Mouse (Mus musculus): ENCODE results near the gene Rad9a. TPM values are rescaled to one million over a fixed set of nuclear protein-coding genes. Genes with fewer than 3 reads are reported as not detected.
A peak's percentile ranks its signal among the peaks of the same experiment; 100 is the strongest.

Gene Rad9a
- total and polyA plus RNA-seq, 3 experiments = 4.1 to 13.5 (median 4.4) TPM

DNA sequence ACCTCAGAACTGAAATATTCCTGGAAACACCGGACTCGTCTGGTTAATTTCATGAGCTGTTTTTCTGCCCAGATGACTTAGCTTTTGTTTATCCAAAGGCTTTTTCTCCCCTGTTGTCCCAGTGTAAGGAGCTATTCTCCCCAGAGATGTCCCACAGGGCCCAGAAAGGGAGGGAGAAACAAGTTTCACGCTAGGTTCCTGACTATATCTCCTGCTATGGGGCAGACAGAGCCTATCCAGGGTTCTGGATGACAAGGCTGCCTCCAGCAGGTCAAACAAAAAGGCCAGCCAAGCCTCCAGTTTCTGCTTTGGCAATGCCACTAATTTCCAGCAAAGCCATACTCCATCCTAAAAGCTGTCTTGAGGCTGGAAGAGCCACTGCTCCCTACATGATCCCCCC is 16.4 kb upstream of the Rad9a start:
- H3K36me3 ChIP-seq (ENCODE audit: control insufficient read depth, insufficient read depth, low read length) = no peaks in the 10 kb centered on the region
- 56% methylated on average over 3 of the region's 3 CpGs for whole genome bisulfite sequencing
- intact Hi-C loops (cut with DNase I) = no loop called here
- no peak overlapping the region for H3K9ac ChIP-seq (ENCODE audit: low read depth, low read length)
- DNase-seq = no peak
- TF ChIP-seq EP300 (IDR thresholded peaks at IDR 0.05; ENCODE audit: insufficient read depth, low read depth, low read length) = no peak
- TF ChIP-seq CTCF (IDR thresholded peaks at IDR 0.05) = no peak
- no peak for TF ChIP-seq POLR2A (IDR thresholded peaks at IDR 0.05; ENCODE audit: insufficient read depth, low read depth, low read length)
- no peak overlapping the region for H3K4me3 ChIP-seq
- H3K27me3 ChIP-seq (ENCODE audit: control insufficient read depth, insufficient read depth, low read length) = no peaks in the 10 kb centered on the region
- no peak overlapping the region for H3K27ac ChIP-seq
- peaks cover 13% of the 10 kb centered on the region for H3K4me1 ChIP-seq (ENCODE audit: control insufficient read depth, insufficient read depth, low read length)
- no peaks in the 10 kb centered on the region for H3K79me2 ChIP-seq (replicated peaks; ENCODE audit: control insufficient read depth, insufficient read depth, low read length)

DNA sequence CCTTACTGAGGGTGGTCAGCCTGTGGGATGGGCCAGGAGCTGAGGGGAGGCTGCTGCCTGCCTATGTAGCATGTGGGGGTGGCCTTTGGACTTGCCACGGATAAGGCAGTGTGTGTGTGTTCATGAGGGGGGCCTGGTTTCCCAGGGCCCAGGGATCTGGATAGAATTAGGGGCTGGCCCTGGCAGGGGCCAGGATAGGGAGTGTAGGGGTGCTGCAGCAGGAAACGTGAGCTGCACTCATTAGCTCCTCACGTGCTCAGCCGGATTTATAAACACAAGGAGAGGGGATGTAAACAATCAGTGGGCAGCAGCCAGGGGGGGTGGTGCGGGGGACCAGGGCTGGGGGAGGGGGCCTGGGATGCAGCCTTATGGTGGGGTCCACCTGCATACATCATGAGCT is 15.7 kb upstream of the Rad9a start:
- intact Hi-C loops (cut with DNase I) = no loop called here
- Histone ChIP-seq H3K4me1 (ENCODE audit: control insufficient read depth, insufficient read depth, low read length) (peaks cover 13% of the 10 kb centered on the region), H3K79me2 (replicated peaks; ENCODE audit: control insufficient read depth, insufficient read depth, low read length) (no peaks in the 10 kb centered on the region), H3K27me3 (ENCODE audit: control insufficient read depth, insufficient read depth, low read length) (no peaks in the 10 kb centered on the region), H3K4me3 (no peak overlapping the region), H3K36me3 (ENCODE audit: control insufficient read depth, insufficient read depth, low read length) (no peaks in the 10 kb centered on the region), H3K27ac (no peak overlapping the region), H3K9ac (ENCODE audit: low read depth, low read length) (no peak overlapping the region)
- 59% methylated on average over 5 of the region's 5 CpGs for WGBS
- DNase-seq = no peak
- TF ChIP-seq EP300 (IDR thresholded peaks at IDR 0.05; ENCODE audit: insufficient read depth, low read depth, low read length) = no peak
- TF ChIP-seq CTCF (IDR thresholded peaks at IDR 0.05) = no peak
- TF ChIP-seq POLR2A (IDR thresholded peaks at IDR 0.05; ENCODE audit: insufficient read depth, low read depth, low read length) = no peak

DNA sequence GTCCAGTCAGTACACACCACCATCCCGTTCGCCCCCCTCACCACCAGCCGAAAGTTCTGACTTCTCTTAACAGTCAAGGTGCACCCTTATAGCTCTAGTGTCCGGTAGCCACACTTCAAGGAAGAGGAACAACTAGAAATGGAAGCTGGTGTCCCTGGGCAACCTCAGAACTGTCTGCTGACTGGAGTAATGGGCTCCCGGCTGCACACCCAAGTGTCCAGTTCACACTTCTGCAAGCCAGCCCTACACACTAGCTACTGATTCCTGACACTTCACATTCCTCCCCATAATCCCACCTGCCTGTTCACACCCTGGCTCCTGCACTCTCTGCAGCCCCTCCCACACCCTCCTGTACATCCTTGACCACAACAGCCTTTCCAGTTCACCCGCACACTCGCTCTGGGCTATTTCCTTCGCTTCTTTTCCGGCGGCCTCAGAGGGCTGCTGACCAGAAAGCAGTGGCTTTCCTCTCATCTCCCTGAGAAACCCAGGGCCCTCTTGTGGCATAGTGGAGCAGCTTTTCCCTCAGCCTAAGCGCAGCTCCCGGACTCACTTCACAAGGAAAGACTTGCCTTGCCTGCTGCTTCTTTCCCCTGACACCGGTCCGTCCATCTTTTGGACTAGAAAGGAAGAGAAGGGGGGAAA is 14.7 kb upstream of the Rad9a start:
- Histone ChIP-seq H3K27me3 (ENCODE audit: control insufficient read depth, insufficient read depth, low read length) (no peaks in the 10 kb centered on the region), H3K9ac (ENCODE audit: low read depth, low read length) (no peak overlapping the region)

DNA sequence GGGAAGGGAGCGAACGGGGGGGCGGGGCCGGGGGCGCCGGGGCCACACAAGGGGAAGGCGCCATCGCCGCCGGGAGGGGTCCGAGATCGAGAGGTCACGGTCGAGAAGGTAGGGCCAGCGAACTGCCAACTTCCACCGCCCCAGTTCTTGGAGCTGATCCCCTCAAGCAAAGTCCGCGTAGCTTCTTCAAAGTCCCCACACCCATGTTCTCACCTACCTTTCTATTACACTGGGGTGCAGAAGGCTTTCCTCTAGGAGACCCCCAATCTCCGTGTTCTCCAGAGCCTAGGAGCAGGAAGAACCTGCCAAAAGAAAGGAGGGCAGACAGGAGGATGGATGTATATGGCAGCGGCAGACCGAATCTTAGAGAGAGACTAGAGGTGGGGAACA is 14.0 kb upstream of the Rad9a start:
- Histone ChIP-seq H3K36me3 (ENCODE audit: control insufficient read depth, insufficient read depth, low read length) (no peaks in the 10 kb centered on the region), H3K4me1 (ENCODE audit: control insufficient read depth, insufficient read depth, low read length) (peaks cover 8% of the 10 kb centered on the region), H3K27ac (no peak overlapping the region; the same call in 1 of the 2 replicates), H3K4me3 (peak overlapping the region; percentile 72), H3K79me2 (replicated peaks; ENCODE audit: control insufficient read depth, insufficient read depth, low read length) (no peaks in the 10 kb centered on the region), H3K27me3 (ENCODE audit: control insufficient read depth, insufficient read depth, low read length) (no peaks in the 10 kb centered on the region), H3K9ac (ENCODE audit: low read depth, low read length) (peak overlapping the region; percentile 97)
- DNase-seq = no peak
- TF ChIP-seq CTCF (IDR thresholded peaks at IDR 0.05) (no peak), EP300 (IDR thresholded peaks at IDR 0.05; ENCODE audit: insufficient read depth, low read depth, low read length) (no peak), POLR2A (IDR thresholded peaks at IDR 0.05; ENCODE audit: insufficient read depth, low read depth, low read length) (no peak)
- 4% methylated on average over 20 of the region's 21 CpGs for WGBS
- intact Hi-C loops (cut with DNase I) = no loop called here

More for the DNA sequence above, 14.7 kb upstream of the Rad9a start:
- Histone ChIP-seq H3K79me2 (replicated peaks; ENCODE audit: control insufficient read depth, insufficient read depth, low read length) (no peaks in the 10 kb centered on the region), H3K4me3 (no peak overlapping the region), H3K27ac (no peak overlapping the region), H3K4me1 (ENCODE audit: control insufficient read depth, insufficient read depth, low read length) (peaks cover 12% of the 10 kb centered on the region), H3K36me3 (ENCODE audit: control insufficient read depth, insufficient read depth, low read length) (no peaks in the 10 kb centered on the region)
- no peak for DNase-seq
- peak; percentile 69 for TF ChIP-seq CTCF (IDR thresholded peaks at IDR 0.05)
- TF ChIP-seq POLR2A (IDR thresholded peaks at IDR 0.05; ENCODE audit: insufficient read depth, low read depth, low read length) = no peak
- WGBS = 21% methylated on average over 14 of the region's 14 CpGs
- intact Hi-C loops (cut with DNase I) = no loop called here

DNA sequence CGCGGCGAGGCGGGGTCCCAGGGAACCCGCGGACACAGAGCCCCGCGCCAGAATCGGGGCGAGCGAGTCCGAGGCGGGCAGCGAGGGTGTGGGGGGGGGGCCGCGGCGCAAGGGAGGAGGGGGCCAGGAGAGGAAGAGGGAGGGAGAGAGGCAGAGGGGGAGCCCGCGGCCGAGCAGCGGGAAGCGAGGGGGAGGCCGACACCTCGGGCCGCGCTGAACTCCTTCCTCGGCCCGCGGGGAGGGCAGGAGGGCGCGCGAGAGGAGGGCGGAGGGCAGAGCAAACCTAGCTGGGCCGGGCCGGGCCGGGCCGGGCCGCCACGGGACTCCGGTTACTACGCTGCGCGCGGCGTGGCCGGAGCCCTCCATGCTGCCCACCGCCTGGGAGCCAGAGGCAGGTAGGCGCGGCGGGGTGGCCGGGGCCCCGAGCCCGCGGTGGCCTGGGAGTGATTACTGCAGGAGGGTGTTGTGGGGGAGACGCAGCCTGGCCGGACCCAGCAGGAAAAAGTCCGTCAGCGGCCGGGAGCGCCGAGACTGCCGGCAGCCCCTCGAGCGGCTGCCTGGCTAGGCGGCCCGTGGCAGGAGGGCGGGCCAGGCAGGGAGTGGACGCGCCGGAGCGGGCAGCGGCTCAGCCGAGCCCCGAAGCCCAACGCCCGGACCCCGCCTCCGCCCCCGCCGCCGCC is 13.4 kb upstream of the Rad9a start:
- Histone ChIP-seq H3K36me3 (ENCODE audit: control insufficient read depth, insufficient read depth, low read length) (no peaks in the 10 kb centered on the region), H3K4me3 (peak overlapping the region; percentile 72), H3K9ac (ENCODE audit: low read depth, low read length) (peak overlapping the region; percentile 97), H3K27ac (peak overlapping the region; percentile 71), H3K79me2 (replicated peaks; ENCODE audit: control insufficient read depth, insufficient read depth, low read length) (no peaks in the 10 kb centered on the region), H3K4me1 (ENCODE audit: control insufficient read depth, insufficient read depth, low read length) (peaks cover 8% of the 10 kb centered on the region), H3K27me3 (ENCODE audit: control insufficient read depth, insufficient read depth, low read length) (no peaks in the 10 kb centered on the region)
- intact Hi-C loops (cut with DNase I) = no loop called here
- TF ChIP-seq EP300 (IDR thresholded peaks at IDR 0.05; ENCODE audit: insufficient read depth, low read depth, low read length) (no peak), POLR2A (IDR thresholded peaks at IDR 0.05; ENCODE audit: insufficient read depth, low read depth, low read length) (no peak), CTCF (IDR thresholded peaks at IDR 0.05) (no peak)
- no peak for DNase-seq
- under 1% methylated on average over 71 of the region's 81 CpGs for WGBS

DNA sequence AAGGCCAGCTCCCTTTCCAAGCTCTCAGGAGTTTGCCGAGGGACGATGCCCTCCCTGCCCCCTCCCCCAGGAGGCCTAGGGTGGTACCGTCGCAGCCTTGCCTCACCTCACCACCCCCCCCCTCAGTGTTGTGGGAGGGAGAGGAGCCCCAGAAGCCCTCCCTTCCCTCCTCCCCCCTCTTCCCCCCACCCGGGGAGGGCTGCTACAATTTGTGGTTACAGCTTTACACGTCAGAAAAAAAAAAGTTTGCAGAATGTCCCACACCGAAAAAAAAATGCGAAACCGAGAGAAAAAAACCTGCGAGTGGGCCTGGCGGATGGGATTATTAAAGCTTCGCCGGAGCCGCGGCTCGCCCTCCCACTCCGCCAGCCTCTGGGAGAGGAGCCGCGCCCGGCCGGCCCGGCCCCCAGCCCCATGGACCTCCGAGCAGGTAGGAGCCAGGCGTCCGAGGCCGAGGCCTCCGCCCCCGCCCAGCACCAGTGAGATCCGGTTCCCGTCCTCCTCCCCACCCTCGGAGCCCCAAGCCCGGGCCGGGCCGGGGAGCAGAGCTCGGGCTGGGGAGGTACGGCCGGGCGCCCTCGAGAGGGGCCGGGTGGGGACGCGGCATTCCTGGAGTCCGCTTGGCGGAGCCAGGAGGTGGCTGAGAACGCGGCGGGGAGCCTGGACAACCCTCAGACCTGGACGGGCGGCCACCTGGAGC is 12.8 kb upstream of the Rad9a start, which contains the start of the genes Clcf1 and AC109138.7:
Gene Clcf1, plus strand, starts transcription at position 168 of the 700 bp plus-strand sequence.
Gene AC109138.7, plus strand, starts transcription at position 287 of the 700 bp plus-strand sequence.
- TF ChIP-seq EP300 (IDR thresholded peaks at IDR 0.05; ENCODE audit: insufficient read depth, low read depth, low read length) (no peak), POLR2A (IDR thresholded peaks at IDR 0.05; ENCODE audit: insufficient read depth, low read depth, low read length) (no peak), CTCF (IDR thresholded peaks at IDR 0.05) (no peak)
- Histone ChIP-seq H3K36me3 (ENCODE audit: control insufficient read depth, insufficient read depth, low read length) (no peaks in the 10 kb centered on the region), H3K27ac (peak within 1 kb of the TSS; percentile 71), H3K4me1 (ENCODE audit: control insufficient read depth, insufficient read depth, low read length) (peaks cover 8% of the 10 kb centered on the region), H3K4me3 (peak within 1 kb of the TSS; percentile 72), H3K9ac (ENCODE audit: low read depth, low read length) (peak within 1 kb of the TSS; percentile 97), H3K27me3 (ENCODE audit: control insufficient read depth, insufficient read depth, low read length) (no peaks in the 10 kb centered on the region), H3K79me2 (replicated peaks; ENCODE audit: control insufficient read depth, insufficient read depth, low read length) (no peaks in the 10 kb centered on the region)
- peak; percentile 73 to 77 for DNase-seq
- WGBS = 2% methylated on average over 48 of the region's 49 CpGs
- intact Hi-C loops (cut with DNase I) = no loop called here

All from heart, adult 2 months (tissue).